Comparison of ENCODE assay signal across 8 mouse cellular contexts in genomic region chr12:41111456-41111855, GRCm38 (mm10).
DNase-seq lines count a peak whose midpoint lies in the region; ATAC-seq and TF ChIP-seq lines count a peak whose summit lies in the region.

No protein-coding gene starts in this region.

- TF ChIP-seq POLR2A in MEL (IDR thresholded peaks at IDR 0.05; ENCODE audit: control insufficient read depth in 1 of 2, insufficient read depth in 1 of 2, low read depth in 1 of 2, low read length in 2 of 2, poor library complexity in 1 of 2), result no peak

- H3K4me2 ChIP-seq in hindbrain, postnatal 0 days (ENCODE audit: low read depth, low read length), result no peak overlapping the region

- DNase-seq in hindbrain, postnatal 0 days (ENCODE audit: low spot score), result peak; percentile 79
- DNase-seq in hindbrain, embryonic 10.5 days (ENCODE audit: low spot score), result no peak
- DNase-seq in 3T3-L1 (ENCODE audit: low read depth, low spot score) (peak; percentile 26), MEL (ENCODE audit: low read depth, low spot score) (peak; percentile 50)

- H3K9me3 ChIP-seq in hindbrain, postnatal 0 days (ENCODE audit: low read length), result no peaks in the 10 kb centered on the region
- H3K9me3 ChIP-seq in hindbrain, embryonic 10.5 days, result no peaks in the 10 kb centered on the region
- no peaks in the 10 kb centered on the region for H3K9me3 ChIP-seq in MEL (replicated peaks; ENCODE audit: insufficient read depth, low read length)

- no peaks in the 10 kb centered on the region for H3K79me2 ChIP-seq in MEL (ENCODE audit: control insufficient read depth, insufficient read depth, low read length, poor library complexity)

- no peak for TF ChIP-seq EP300 in MEL (IDR thresholded peaks at IDR 0.05; ENCODE audit: low read depth in 1 of 2, low read length in 2 of 2)

- peak; percentile 66 for TF ChIP-seq CTCF in hindbrain, postnatal 0 days (IDR thresholded peaks at IDR 0.05; ENCODE audit: low read depth)
- TF ChIP-seq CTCF in MEL (IDR thresholded peaks at IDR 0.05 in 2 of 3, conservative IDR thresholded peaks at IDR 0.05 in 1 of 3; ENCODE audit: control insufficient read depth in 1 of 3, insufficient read depth in 1 of 3, low read depth in 2 of 3, low read length in 3 of 3, poor library complexity in 1 of 3, severe bottlenecking in 1 of 3), result peak in 2 of 3 experiments; percentile 20 to 68; a peak in 3 of 6 replicates

- H3K27ac ChIP-seq in hindbrain, postnatal 0 days, result no peak overlapping the region
- no peak overlapping the region for H3K27ac ChIP-seq in hindbrain, embryonic 10.5 days
- no peak overlapping the region for H3K27ac ChIP-seq in MEL (ENCODE audit: control insufficient read depth, low read depth, low read length)

- no peak overlapping the region for H3K9ac ChIP-seq in hindbrain, postnatal 0 days (replicated peaks; ENCODE audit: low read length)
- no peak overlapping the region for H3K9ac ChIP-seq in MEL (ENCODE audit: control insufficient read depth, low read depth, low read length, poor library complexity, severe bottlenecking)

- no peak for ATAC-seq in hindbrain, postnatal 0 days
- ATAC-seq in erythroblast, adult 5-6 weeks (replicated peaks; ENCODE audit: low FRiP score, poor library complexity, severe bottlenecking), result peak; percentile 71
- ATAC-seq in megakaryocyte-erythroid progenitor cell, adult 5-6 weeks (replicated peaks; ENCODE audit: low FRiP score, low TSS enrichment, poor library complexity, severe bottlenecking), result peak; percentile 94
- no peak for ATAC-seq in activated CD4-positive, CD25-positive, alpha-beta regulatory T cell, adult 4 months
- ATAC-seq in megakaryocyte, adult 5-6 weeks (ENCODE audit: poor library complexity, severe bottlenecking), result no peak

- H3K36me3 ChIP-seq in hindbrain, postnatal 0 days (ENCODE audit: insufficient read depth, low read length), result no peaks in the 10 kb centered on the region
- no peaks in the 10 kb centered on the region for H3K36me3 ChIP-seq in hindbrain, embryonic 10.5 days
- peaks cover 0 to 9% of the 10 kb centered on the region in 2 experiments; a peak in 2 of 4 replicates for H3K36me3 ChIP-seq in MEL (ENCODE audit: control insufficient read depth in 1 of 2, insufficient read depth in 2 of 2, low read length in 2 of 2)

- no peaks in the 10 kb centered on the region for H3K27me3 ChIP-seq in hindbrain, postnatal 0 days (ENCODE audit: insufficient read depth, low read length)
- no peaks in the 10 kb centered on the region for H3K27me3 ChIP-seq in hindbrain, embryonic 10.5 days (ENCODE audit: insufficient read depth, poor library complexity, severe bottlenecking)
- H3K27me3 ChIP-seq in MEL (ENCODE audit: control insufficient read depth in 1 of 2, insufficient read depth in 2 of 2, low read length in 2 of 2), result no peaks in the 10 kb centered on the region

- TF ChIP-seq RAD21 in MEL (IDR thresholded peaks at IDR 0.05; ENCODE audit: low read depth, low read length), result peak; percentile 83

- no peaks in the 10 kb centered on the region for H3K4me1 ChIP-seq in hindbrain, postnatal 0 days (ENCODE audit: insufficient read depth, low read length)
- no peaks in the 10 kb centered on the region for H3K4me1 ChIP-seq in hindbrain, embryonic 10.5 days (replicated peaks)
- H3K4me1 ChIP-seq in MEL (ENCODE audit: control insufficient read depth in 1 of 2, insufficient read depth in 2 of 2, low read length in 2 of 2), result peaks cover 2 to 3% of the 10 kb centered on the region in 2 experiments; a peak in 1 of 4 replicates

- H3K4me3 ChIP-seq in hindbrain, postnatal 0 days (ENCODE audit: low read length), result no peak overlapping the region
- no peak overlapping the region for H3K4me3 ChIP-seq in hindbrain, embryonic 10.5 days
- H3K4me3 ChIP-seq in MEL (ENCODE audit: control insufficient read depth in 1 of 2, insufficient read depth in 1 of 2, low read depth in 2 of 2, low read length in 2 of 2), result no peak overlapping the region

- WGBS in hindbrain, postnatal 0 days, result 57% methylated on average over 1 of the region's 1 CpGs
- WGBS in hindbrain, embryonic 10.5 days, result 45% methylated on average over 1 of the region's 1 CpGs

TF ChIP-seq in MEL, 35 proteins besides CTCF, POLR2A, EP300 and RAD21:
- TF ChIP-seq SMC3 (IDR thresholded peaks at IDR 0.05; ENCODE audit: low read depth, low read length), result peak; percentile 73
- TF ChIP-seq JUND (IDR thresholded peaks at IDR 0.05; ENCODE audit: low read depth, low read length), result no peak
- TF ChIP-seq MYC (IDR thresholded peaks at IDR 0.05; ENCODE audit: low read depth, low read length), result peak; percentile 28; the same call in 1 of the 2 replicates
- TF ChIP-seq TAL1 (IDR thresholded peaks at IDR 0.05; ENCODE audit: low read length), result 0 out of 2 replicates have a peak, but pooled peaks have one; percentile 8
- TF ChIP-seq SIN3A (IDR thresholded peaks at IDR 0.05; ENCODE audit: low read length), result no peak
- peak; percentile 52 for TF ChIP-seq ZC3H11A (IDR thresholded peaks at IDR 0.05; ENCODE audit: low read depth, low read length)
- no peak for TF ChIP-seq NELFE (IDR thresholded peaks at IDR 0.05; ENCODE audit: low read depth, low read length)
- TF ChIP-seq MAZ (IDR thresholded peaks at IDR 0.05; ENCODE audit: low read depth, low read length), result no peak

Comparison
In these comparisons a context has a peak if more than half of its experiments do, and no peak if none do; other contexts are left out.
1. ATAC-seq: peak in erythroblast, adult 5-6 weeks (single experiment) and megakaryocyte-erythroid progenitor cell, adult 5-6 weeks (single experiment); none in hindbrain, postnatal 0 days (single experiment), activated CD4-positive, CD25-positive, alpha-beta regulatory T cell, adult 4 months (single experiment) and megakaryocyte, adult 5-6 weeks (single experiment).